Mouse (Mus musculus): Measurements from ENCODE around the gene Rmi2. TPM values are rescaled to one million over a fixed set of nuclear protein-coding genes. Genes with fewer than 3 reads are reported as not detected.

Gene Rmi2
- polyA plus RNA-seq (2011; ENCODE audit: insufficient read length, low read depth, missing spikeins), result 1.1 and 1.9 TPM in 2 replicates

- Histone ChIP-seq H3K4me3 (ENCODE audit: insufficient read depth, low read length) (peak within 1 kb of the TSS; percentile 34), H3K4me1 (ENCODE audit: control insufficient read depth, insufficient read depth, low read length) (no peaks in the 10 kb centered on the region), H3K27ac (ENCODE audit: insufficient read depth, low read length) (no peak within 1 kb of the TSS)
- TF ChIP-seq POLR2A (IDR thresholded peaks at IDR 0.05; ENCODE audit: low read depth, low read length) (0 out of 2 replicates have a peak, but pooled peaks have one; percentile 32), CTCF (IDR thresholded peaks at IDR 0.05; ENCODE audit: borderline replicate concordance, insufficient read depth, low read length) (no peak)
Observed at GRCm38 (mm10) chr16:10834911-10835587, at the start of gene Rmi2. Gene Rmi2 (plus strand): TSS chr16:10835059.

- H3K4me3 ChIP-seq (ENCODE audit: insufficient read depth, low read length), result peak within 1 kb of the TSS; percentile 78
- peak within 1 kb of the TSS; percentile 94 for H3K27ac ChIP-seq (ENCODE audit: insufficient read depth, low read length)
- TF ChIP-seq CTCF (IDR thresholded peaks at IDR 0.05; ENCODE audit: borderline replicate concordance, insufficient read depth, low read length) (no peak), POLR2A (IDR thresholded peaks at IDR 0.05; ENCODE audit: low read depth, low read length) (peak; percentile 86)
- peaks cover 14% of the 10 kb centered on the region for H3K4me1 ChIP-seq (ENCODE audit: control insufficient read depth, insufficient read depth, low read length)
Observed at GRCm38 (mm10) chr16:10785371-10786231, 49.3 kb upstream of the Rmi2 start, which contains the start of gene Socs1. Gene Socs1 (minus strand): TSS chr16:10785536.

GRCm38 (mm10) chr16:10786288-10786687 lies 48.6 kb upstream of the Rmi2 start:
- H3K4me1 ChIP-seq (ENCODE audit: control insufficient read depth, insufficient read depth, low read length), result peaks cover 14% of the 10 kb centered on the region

GRCm38 (mm10) chr16:10786782-10787547 lies 47.9 kb upstream of the Rmi2 start:
- Histone ChIP-seq H3K4me3 (ENCODE audit: insufficient read depth, low read length) (no peak overlapping the region), H3K4me1 (ENCODE audit: control insufficient read depth, insufficient read depth, low read length) (peaks cover 14% of the 10 kb centered on the region), H3K27ac (ENCODE audit: insufficient read depth, low read length) (peak overlapping the region; percentile 94)
- TF ChIP-seq CTCF (IDR thresholded peaks at IDR 0.05; ENCODE audit: borderline replicate concordance, insufficient read depth, low read length), result no peak
- TF ChIP-seq POLR2A (IDR thresholded peaks at IDR 0.05; ENCODE audit: low read depth, low read length), result no peak

More at GRCm38 (mm10) chr16:10786288-10786687, 48.6 kb upstream of the Rmi2 start:
- Histone ChIP-seq H3K4me3 (ENCODE audit: insufficient read depth, low read length) (peak overlapping the region; percentile 73; the same call in 1 of the 2 replicates), H3K27ac (ENCODE audit: insufficient read depth, low read length) (peak overlapping the region; percentile 94)
- TF ChIP-seq POLR2A (IDR thresholded peaks at IDR 0.05; ENCODE audit: low read depth, low read length), result peak; percentile 63
- peak; percentile 90 for TF ChIP-seq CTCF (IDR thresholded peaks at IDR 0.05; ENCODE audit: borderline replicate concordance, insufficient read depth, low read length)

DNA sequence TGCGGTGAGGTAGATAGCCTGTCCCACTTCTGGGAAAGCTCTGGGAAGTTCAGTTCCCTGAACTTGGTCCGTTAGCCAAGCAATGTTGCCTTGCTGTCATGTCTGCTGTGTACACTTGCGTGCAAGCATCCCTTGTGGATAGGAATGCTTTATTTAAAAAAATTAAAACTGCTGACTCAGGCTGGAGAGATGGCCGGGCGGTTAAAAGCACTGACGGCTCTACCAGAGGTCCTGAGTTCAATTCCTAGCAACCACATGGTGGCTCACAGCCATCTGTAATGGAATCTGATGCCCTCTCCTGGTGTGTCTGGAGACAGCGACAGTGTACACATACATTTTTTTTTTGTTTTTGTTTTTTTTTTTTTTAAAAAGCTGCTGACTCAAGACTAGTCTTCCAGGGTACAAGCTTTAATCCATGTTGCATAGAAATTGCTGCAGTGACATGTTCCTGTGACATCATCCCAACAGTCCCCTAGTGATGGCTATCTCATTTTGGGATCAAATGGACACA lies 47.3 kb upstream of the Rmi2 start:
- TF ChIP-seq POLR2A (IDR thresholded peaks at IDR 0.05; ENCODE audit: low read depth, low read length) (no peak), CTCF (IDR thresholded peaks at IDR 0.05; ENCODE audit: borderline replicate concordance, insufficient read depth, low read length) (no peak)
- peaks cover 10% of the 10 kb centered on the region for H3K4me1 ChIP-seq (ENCODE audit: control insufficient read depth, insufficient read depth, low read length)
- no peak overlapping the region for H3K4me3 ChIP-seq (ENCODE audit: insufficient read depth, low read length)
- peak overlapping the region; percentile 94 for H3K27ac ChIP-seq (ENCODE audit: insufficient read depth, low read length)

DNA sequence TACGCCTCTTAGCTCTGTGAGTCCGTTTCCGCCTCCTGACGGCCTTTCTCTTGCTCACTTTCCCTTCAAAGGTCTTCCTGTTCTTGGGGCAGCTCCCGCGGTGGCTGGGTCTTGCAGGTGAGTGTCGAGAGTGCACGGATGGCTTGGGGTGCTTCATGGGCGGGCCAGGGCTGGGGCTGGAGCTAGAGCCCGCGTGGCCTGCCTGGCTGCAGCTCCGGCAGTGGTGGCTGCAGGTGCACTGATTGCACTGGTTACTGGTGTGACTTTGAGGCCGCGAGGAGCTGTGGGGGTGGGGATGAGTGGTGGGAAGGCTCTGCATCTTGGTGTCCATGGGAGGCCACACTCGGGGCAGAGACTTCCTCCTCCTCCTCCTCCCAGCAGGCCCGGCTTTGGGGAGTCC lies 46.6 kb upstream of the Rmi2 start, which contains the start of gene Tnp2:
Tnp2 (minus strand) TSS at position 390 of the 400 bp plus-strand sequence.
- Histone ChIP-seq H3K27ac (ENCODE audit: insufficient read depth, low read length) (no peak within 1 kb of the TSS; the same call in 1 of the 2 replicates), H3K4me3 (ENCODE audit: insufficient read depth, low read length) (no peak within 1 kb of the TSS), H3K4me1 (ENCODE audit: control insufficient read depth, insufficient read depth, low read length) (0 out of 2 replicates have a peak, but pooled peaks cover 3% of the 10 kb centered on the region)
- TF ChIP-seq POLR2A (IDR thresholded peaks at IDR 0.05; ENCODE audit: low read depth, low read length), result no peak
- TF ChIP-seq CTCF (IDR thresholded peaks at IDR 0.05; ENCODE audit: borderline replicate concordance, insufficient read depth, low read length), result no peak

- H3K4me1 ChIP-seq (ENCODE audit: control insufficient read depth, insufficient read depth, low read length), result 0 out of 2 replicates have a peak, but pooled peaks cover 3% of the 10 kb centered on the region
- no peak overlapping the region for H3K27ac ChIP-seq (ENCODE audit: insufficient read depth, low read length)
- TF ChIP-seq POLR2A (IDR thresholded peaks at IDR 0.05; ENCODE audit: low read depth, low read length) (no peak), CTCF (IDR thresholded peaks at IDR 0.05; ENCODE audit: borderline replicate concordance, insufficient read depth, low read length) (no peak)
- no peak overlapping the region for H3K4me3 ChIP-seq (ENCODE audit: insufficient read depth, low read length)
Observed at GRCm38 (mm10) chr16:10788866-10789265, 46.0 kb upstream of the Rmi2 start.

DNA sequence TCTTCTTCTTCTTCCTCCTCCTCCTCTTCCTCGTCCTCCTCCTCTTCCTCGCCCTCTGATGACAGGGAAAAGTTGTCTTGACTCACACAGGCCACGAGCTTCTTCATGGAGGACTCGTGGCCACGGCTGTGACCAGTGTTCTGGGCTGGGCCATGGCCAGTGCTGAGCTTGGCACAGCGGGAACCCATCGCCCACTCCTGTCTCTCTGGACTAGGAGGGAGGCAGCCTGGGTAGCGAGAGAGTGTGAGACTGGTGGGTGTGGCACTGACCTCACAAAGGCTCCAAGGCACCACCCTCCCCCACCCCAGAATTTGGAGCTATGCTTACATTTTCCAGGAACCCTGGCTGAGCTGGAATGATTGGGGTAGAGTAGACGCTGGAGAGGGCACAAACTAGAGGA lies 44.2 kb upstream of the Rmi2 start, which contains the start of gene Prm3:
Prm3 (minus strand) TSS at position 213 of the 400 bp plus-strand sequence.
- Histone ChIP-seq H3K4me3 (ENCODE audit: insufficient read depth, low read length) (no peak within 1 kb of the TSS), H3K27ac (ENCODE audit: insufficient read depth, low read length) (no peak within 1 kb of the TSS)

More for the DNA sequence above, 44.2 kb upstream of the Rmi2 start, which contains the start of gene Prm3:
- H3K4me1 ChIP-seq (ENCODE audit: control insufficient read depth, insufficient read depth, low read length), result 0 out of 2 replicates have a peak, but pooled peaks cover 3% of the 10 kb centered on the region
- no peak for TF ChIP-seq CTCF (IDR thresholded peaks at IDR 0.05; ENCODE audit: borderline replicate concordance, insufficient read depth, low read length)
- no peak for TF ChIP-seq POLR2A (IDR thresholded peaks at IDR 0.05; ENCODE audit: low read depth, low read length)
